Mouse (Mus musculus): Measurements from ENCODE around the gene Vmn1r207-ps.
"Not testable (repeated sequence)": the region's sequence is repeated elsewhere in the genome, so short reads cannot be mapped to it uniquely, and the experiment has no call there.

Vmn1r207-ps gene

DNA sequence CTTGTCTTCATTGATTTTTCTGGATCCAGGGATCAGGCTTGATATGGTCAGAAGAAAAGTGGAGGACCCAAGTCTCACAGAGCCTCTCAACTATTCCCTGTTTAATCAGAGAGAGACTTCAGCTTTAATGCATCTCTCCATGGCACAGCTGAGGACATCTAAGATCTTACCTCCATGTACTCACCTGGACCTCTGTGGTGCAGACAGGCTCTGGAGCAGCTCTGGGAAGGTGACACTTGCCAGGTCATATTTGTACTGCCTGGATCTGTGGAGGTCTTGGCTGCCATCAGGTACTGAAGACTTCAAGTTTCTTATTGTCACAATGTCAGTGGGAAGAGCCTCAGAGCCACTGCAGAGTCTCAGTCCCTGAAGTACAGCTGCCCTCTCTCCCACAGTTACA, at the start of gene Vmn1r207-ps:
TSS of gene Vmn1r207-ps (minus strand) at position 101 of the 400 bp plus-strand sequence.
- DNase-seq, result not testable (repeated sequence)

DNA sequence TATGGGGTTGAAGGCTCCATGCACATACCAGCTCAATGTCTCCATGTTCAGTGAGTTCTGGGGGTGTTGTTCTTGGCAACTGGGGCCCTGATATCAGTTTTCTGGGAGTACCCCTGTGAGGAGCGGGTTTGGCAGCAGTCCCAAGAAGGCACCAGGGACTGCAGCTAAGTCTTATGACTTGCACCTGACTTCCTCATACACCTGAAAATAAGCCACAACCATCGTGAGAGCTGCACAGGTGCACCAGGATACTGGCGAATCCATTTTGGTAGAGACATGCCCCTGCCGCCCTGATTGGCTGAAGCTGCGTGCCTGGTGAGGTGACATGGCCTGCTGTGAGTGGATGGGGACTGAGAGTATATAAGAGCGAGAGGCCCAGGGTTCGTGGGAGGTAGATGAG, 47.9 kb upstream of the Vmn1r207-ps start, which contains the start of gene Vmn1r208:
TSS of gene Vmn1r208 (minus strand) at position 101 of the 400 bp plus-strand sequence.
- DNase-seq, result not testable (repeated sequence)

DNA sequence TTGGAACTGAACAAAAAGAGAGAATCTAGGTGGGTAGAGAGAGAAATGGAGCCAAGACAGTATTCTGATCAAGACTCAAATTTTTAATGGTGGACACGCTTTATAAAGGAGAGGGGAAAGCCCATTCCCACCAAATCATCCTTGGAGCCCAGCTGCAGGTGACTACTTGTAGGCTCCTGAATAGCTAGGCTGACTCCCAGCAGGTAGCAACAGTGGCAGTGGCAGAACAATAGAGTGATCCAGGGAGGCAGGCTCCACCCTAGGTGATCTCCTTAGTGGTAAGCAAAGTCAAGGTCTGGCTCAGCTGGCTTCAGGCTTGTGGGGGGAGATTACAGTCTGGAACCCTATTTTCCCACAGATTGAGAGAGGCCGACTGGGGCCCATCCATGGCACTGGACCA, 42.2 kb upstream of the Vmn1r207-ps start:
- not testable (repeated sequence) for DNase-seq

DNA sequence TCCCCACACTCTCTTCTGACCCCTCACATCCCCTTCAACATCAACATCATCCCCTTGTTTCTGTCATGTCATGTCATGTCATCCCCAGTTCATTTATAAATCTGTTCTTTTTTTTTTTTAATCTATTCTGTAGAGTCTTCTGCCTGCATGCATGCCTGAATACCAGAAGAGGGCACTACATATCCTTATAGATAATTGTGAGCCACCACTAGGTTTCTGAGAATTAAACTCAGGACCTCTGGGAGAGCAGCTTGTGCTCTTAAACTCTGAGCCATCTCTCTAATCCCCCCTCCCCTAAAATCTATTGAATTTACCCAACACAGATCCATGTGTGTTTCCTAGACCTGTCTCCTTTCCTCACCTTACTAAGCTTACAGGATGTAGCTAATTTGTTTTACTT, 18.1 kb upstream of the Vmn1r207-ps start:
- DNase-seq, result no peak

DNA sequence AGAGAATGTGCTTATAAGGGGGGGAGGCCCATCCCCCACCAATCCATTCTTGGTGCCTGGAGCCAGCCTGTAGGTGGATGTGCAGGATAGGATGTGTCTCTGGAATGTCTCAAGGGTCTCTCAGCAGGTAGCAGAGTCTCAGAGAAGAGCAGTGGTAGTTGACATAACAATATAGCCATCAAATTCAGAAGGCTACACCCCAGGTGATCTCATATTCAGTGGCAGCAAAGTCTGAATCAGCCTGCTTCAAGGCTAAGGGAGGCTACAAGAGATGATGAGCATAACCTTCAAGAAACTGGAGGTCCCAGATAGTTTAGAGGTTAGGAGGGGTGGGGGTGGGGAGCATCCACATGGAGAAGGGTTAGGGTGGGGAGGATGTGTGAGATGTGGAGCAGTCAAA, 22.5 kb downstream of the Vmn1r207-ps start:
- DNase-seq, result not testable (repeated sequence)

DNA sequence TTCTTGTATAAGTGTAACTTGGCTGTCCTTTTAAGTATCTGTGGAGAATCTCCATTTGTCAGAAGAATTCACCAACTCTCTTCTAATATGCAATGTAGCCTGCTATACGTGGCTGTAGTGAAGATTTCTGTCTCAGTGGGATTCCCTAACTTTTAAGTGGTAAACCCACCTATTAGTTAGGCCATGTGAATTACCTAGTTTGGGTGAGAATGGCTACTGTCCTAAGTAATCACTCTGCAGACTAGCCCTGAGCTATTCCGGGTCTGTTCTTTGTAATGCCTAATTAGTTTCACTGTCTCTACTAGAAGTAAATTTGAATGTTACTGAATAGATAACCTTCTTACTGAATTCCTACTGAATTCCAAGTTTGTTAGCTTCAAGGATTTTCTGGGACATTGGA, 26.5 kb downstream of the Vmn1r207-ps start:
- DNase-seq, result not testable (repeated sequence)

All from layer of hippocampus, adult 9-11 months (tissue).